Mouse (Mus musculus) forebrain, embryonic 14.5 days (tissue): ENCODE measurements around the gene Vav3. TPM values are rescaled to one million over a fixed set of nuclear protein-coding genes. Genes with fewer than 3 reads are reported as not detected.
A peak's percentile ranks its signal among the peaks of the same experiment; 100 is the strongest.

Experiments used
- ATAC-seq: fragments of 200-750 bp; cut with Nextera tagmentation; 2 replicates; pipeline ENCODE4 v1.8.0; 2017; ENCODE audit warnings: mild to moderate bottlenecking, moderate library complexity
- DNase-seq: peaks from one replicate; pipeline ENCODE4 v3.0.0-alpha.2; 2015; ENCODE audit warnings: low spot score
- H3K27ac ChIP-seq: fragments of 300-500 bp; sonication (generic); 2 replicates; pipeline ENCODE4 v1.5.1; 2014; ENCODE audit warnings: low read depth, mild to moderate bottlenecking, control low read depth, low read length, moderate library complexity
- H3K27me3 ChIP-seq: fragments of 300-500 bp; sonication (generic); replicated peaks from 2 replicates; pipeline ENCODE4 v1.6.1; 2014; ENCODE audit warnings: low read length, control low read depth, mixed read lengths; ENCODE audit not compliant: control insufficient read depth, insufficient read depth
- H3K36me3 ChIP-seq: fragments of 300-500 bp; sonication (generic); 2 replicates; pipeline ENCODE4 v1.6.1; 2014; ENCODE audit warnings: low read length, control low read depth; ENCODE audit not compliant: control insufficient read depth, insufficient read depth
- H3K4me1 ChIP-seq: fragments of 300-500 bp; sonication (generic); 2 replicates; pipeline ENCODE4 v1.6.1; 2014; ENCODE audit warnings: antibody characterized with exemption, low read length, control low read depth; ENCODE audit not compliant: control insufficient read depth, insufficient read depth
- H3K4me2 ChIP-seq: fragments of 300-500 bp; sonication (generic); 2 replicates; pipeline ENCODE4 v1.6.1; 2014; ENCODE audit warnings: mild to moderate bottlenecking, control low read depth, low read length
- H3K4me3 ChIP-seq: fragments of 300-500 bp; sonication (generic); 2 replicates; pipeline ENCODE4 v1.5.1; 2014; ENCODE audit warnings: low read depth, low read length, control low read depth
- H3K9ac ChIP-seq: fragments of 300-500 bp; sonication (generic); 2 replicates; pipeline ENCODE4 v1.6.1; 2014; ENCODE audit warnings: mild to moderate bottlenecking, low read length, control low read depth, moderate library complexity
- H3K9me3 ChIP-seq: fragments of 300-500 bp; sonication (generic); replicated peaks from 2 replicates; pipeline ENCODE4 v1.6.1; 2016; ENCODE audit warnings: low read length, control low read depth, mixed read lengths; ENCODE audit not compliant: control insufficient read depth
- WGBS: fragments of 180-500 bp; shearing (Covaris S2); extraction: QIAGEN DNeasy Blood & Tissue Kit; methylation state at CpG from one replicate; pipeline ENCODE4 v1.1.7; 2014; 5-methylcytosine and 5-hydroxymethylcytosine counted together
- polyA plus RNA-seq: library from polyadenylated mRNA; unstranded; fragments of >200 nt; fragmentation: Nextera tagmentation; extraction: Ambion mirVana; gene quantifications from 2 replicates; pipeline ENCODE4 v1.2.1, GENCODE M21; 2014

Vav3 gene
- polyA plus RNA-seq, 1 experiment from 2014 or later: 7.5 TPM

DNA sequence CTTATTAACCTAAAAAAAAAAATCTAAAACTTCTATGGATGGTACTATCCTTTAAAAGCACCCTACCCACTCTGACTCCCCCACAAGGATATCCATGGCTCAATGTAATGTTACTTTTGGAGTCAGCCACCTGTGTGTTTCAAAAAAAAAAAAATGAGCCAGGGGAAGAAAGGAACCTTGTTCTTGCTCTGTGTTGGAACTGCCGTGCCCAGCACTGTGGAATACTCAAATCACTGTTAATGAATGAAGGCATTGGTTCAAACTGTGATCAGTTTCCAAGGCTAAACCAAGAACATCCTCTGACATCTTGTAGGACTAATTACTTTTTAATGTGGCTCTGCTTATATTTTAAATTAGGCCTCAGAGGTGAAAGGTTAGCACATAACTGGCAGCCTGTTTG, 282.4 kb downstream of the Vav3 start:
- Histone ChIP-seq H3K9ac (no peak overlapping the region), H3K9me3 (no peaks in the 10 kb centered on the region), H3K36me3 (no peaks in the 10 kb centered on the region), H3K4me1 (no peaks in the 10 kb centered on the region), H3K27me3 (no peaks in the 10 kb centered on the region), H3K27ac (no peak overlapping the region), H3K4me2 (no peak overlapping the region), H3K4me3 (no peak overlapping the region)
- WGBS: 41% methylated on average over 1 of the region's 1 CpGs
- no peak for ATAC-seq
- DNase-seq: no peak

DNA sequence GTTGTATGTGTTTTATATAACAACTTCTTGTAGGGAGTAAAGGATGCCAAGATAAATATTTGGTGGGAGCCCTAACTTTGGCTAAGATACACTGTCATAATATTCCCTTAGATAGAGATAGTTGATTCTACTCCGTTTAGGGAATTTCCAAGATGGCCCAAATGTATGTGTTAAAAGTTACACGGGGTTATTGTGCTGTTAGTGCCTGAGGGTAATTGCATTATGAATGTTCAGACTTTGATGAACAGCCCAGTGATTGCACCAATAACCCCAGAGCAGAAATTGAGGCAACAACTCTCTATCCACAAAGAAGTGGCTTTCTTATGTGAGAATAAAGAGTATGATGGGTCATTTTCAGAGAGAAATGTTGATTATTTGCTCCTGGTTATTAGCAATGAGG, 283.3 kb downstream of the Vav3 start:
- no peak for ATAC-seq
- H3K27ac ChIP-seq: no peak overlapping the region
- no peak for DNase-seq
- no peak overlapping the region for H3K4me3 ChIP-seq
- H3K4me2 ChIP-seq: no peak overlapping the region
- H3K4me1 ChIP-seq: no peaks in the 10 kb centered on the region
- no peak overlapping the region for H3K9ac ChIP-seq
- H3K36me3 ChIP-seq: no peaks in the 10 kb centered on the region
- H3K9me3 ChIP-seq: no peaks in the 10 kb centered on the region
- WGBS: 87% methylated on average over 2 of the region's 2 CpGs
- H3K27me3 ChIP-seq: no peaks in the 10 kb centered on the region

DNA sequence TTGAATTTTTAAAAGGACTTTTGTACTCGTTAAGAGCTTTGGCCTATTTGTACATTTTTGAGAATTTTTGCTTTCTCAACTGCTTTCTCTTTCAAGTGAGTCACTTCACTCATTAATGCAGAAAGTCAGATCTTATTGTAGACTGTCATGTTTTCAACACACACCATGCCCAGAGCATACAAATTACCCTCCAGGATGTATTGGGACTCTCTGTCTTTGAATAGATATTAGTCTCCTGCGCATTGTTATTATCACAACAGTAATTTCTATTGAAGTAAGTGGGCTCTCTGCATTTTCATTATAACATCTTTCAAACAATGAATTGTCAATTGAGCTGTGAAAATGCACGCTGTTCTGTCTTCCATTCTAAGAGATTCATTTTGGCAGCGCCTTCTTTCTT, 295.6 kb downstream of the Vav3 start:
- Histone ChIP-seq H3K4me1 (peaks cover 10% of the 10 kb centered on the region; the same call in 1 of the 2 replicates), H3K9ac (no peak overlapping the region), H3K36me3 (no peaks in the 10 kb centered on the region), H3K9me3 (no peaks in the 10 kb centered on the region), H3K27ac (no peak overlapping the region), H3K4me2 (no peak overlapping the region), H3K27me3 (no peaks in the 10 kb centered on the region), H3K4me3 (no peak overlapping the region)
- ATAC-seq (peak; percentile 26; the same call in 1 of the 2 replicates), DNase-seq (no peak)
- WGBS: 38% methylated on average over 4 of the region's 4 CpGs

DNA sequence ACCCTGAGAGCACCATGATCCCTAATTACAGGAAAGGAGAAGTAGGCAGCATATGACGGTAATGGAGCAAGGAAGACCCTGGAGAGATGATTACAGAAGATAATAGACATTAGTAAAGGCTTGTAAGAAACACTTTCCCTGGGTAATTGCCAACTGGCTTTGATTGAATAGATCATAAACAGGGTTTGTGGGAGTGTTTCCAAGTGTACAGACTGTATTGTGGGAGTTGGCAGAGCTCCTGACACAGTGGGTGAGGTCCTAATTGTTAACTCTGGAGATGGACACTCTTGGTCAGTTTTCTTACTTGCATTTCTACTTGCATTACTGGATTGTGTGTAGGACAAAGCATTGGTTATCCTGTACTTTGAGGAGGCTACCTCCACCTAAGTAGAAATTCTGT, 298.9 kb downstream of the Vav3 start:
- ATAC-seq: no peak; the same call in 1 of the 2 replicates
- no peak overlapping the region for H3K27ac ChIP-seq
- WGBS: 25% methylated on average over 1 of the region's 1 CpGs
- H3K27me3 ChIP-seq: no peaks in the 10 kb centered on the region
- H3K4me3 ChIP-seq: no peak overlapping the region
- no peaks in the 10 kb centered on the region for H3K36me3 ChIP-seq
- no peak overlapping the region for H3K9ac ChIP-seq
- H3K4me1 ChIP-seq: peaks cover 10% of the 10 kb centered on the region; the same call in 1 of the 2 replicates
- DNase-seq: peak; percentile 68
- no peaks in the 10 kb centered on the region for H3K9me3 ChIP-seq
- H3K4me2 ChIP-seq: no peak overlapping the region

- Histone ChIP-seq H3K4me2 (no peak overlapping the region), H3K4me3 (no peak overlapping the region), H3K27ac (no peak overlapping the region), H3K27me3 (no peaks in the 10 kb centered on the region), H3K9me3 (no peaks in the 10 kb centered on the region), H3K36me3 (no peaks in the 10 kb centered on the region), H3K9ac (no peak overlapping the region), H3K4me1 (peaks cover 10% of the 10 kb centered on the region; the same call in 1 of the 2 replicates)
- ATAC-seq (no peak), DNase-seq (no peak)
- WGBS: 78% methylated on average over 4 of the region's 4 CpGs
Observed at GRCm38 (mm10) chr3:109640796-109641195, 300.3 kb downstream of the Vav3 start.

DNA sequence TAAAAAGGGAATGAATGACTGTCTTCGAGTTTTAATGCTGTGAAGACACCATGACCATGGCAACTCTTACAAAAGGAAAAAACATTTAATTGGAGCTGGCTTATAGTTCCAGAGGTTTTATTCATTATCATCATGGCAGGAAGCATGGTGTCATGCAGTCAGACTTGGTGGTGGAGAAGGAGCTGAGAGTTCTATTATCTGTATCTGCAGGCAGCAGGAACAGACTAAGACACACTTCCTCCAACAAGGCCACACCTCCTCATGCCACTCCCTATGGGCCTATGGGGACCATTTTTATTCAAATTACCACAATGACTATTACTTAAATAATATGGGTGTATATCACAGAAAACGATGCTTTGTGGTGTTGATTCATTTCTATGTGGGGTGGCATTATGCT, 307.8 kb downstream of the Vav3 start:
- Histone ChIP-seq H3K27ac (no peak overlapping the region), H3K4me2 (no peak overlapping the region), H3K36me3 (no peaks in the 10 kb centered on the region), H3K9ac (no peak overlapping the region), H3K4me3 (no peak overlapping the region), H3K9me3 (no peaks in the 10 kb centered on the region), H3K27me3 (no peaks in the 10 kb centered on the region), H3K4me1 (no peaks in the 10 kb centered on the region)
- DNase-seq (no peak), ATAC-seq (no peak)
- 89% methylated on average over 2 of the region's 2 CpGs for WGBS

DNA sequence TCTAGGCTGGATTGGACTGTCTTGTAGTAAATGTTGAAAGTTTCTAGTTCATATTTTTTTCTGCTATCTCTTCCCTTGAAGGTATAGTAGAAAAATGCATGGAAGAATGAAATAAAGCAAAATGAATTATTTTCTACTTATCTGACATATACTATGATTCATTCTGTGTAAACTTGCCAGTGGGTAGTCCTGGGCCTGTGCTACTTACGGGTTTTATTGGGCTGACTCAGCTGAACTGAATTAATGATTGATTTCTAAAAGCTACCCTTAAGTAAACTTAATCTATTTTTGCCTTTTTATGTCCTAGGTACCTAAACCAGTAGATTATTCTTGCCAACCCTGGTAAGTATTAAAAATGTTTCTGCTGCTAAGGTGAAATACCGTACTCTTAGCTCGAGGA, 311.0 kb downstream of the Vav3 start:
- H3K27me3 ChIP-seq: no peaks in the 10 kb centered on the region
- ATAC-seq: no peak

GRCm38 (mm10) chr3:109652860-109653631, 312.6 kb downstream of the Vav3 start:
- Histone ChIP-seq H3K4me1 (no peaks in the 10 kb centered on the region), H3K36me3 (no peaks in the 10 kb centered on the region), H3K9me3 (no peaks in the 10 kb centered on the region), H3K27me3 (no peaks in the 10 kb centered on the region), H3K4me2 (no peak overlapping the region), H3K9ac (no peak overlapping the region), H3K4me3 (no peak overlapping the region), H3K27ac (no peak overlapping the region)
- no peak for DNase-seq
- no peak for ATAC-seq
- WGBS: 77% methylated on average over 12 of the region's 12 CpGs

More for the DNA sequence above, 311.0 kb downstream of the Vav3 start:
- Histone ChIP-seq H3K9ac (no peak overlapping the region), H3K27ac (no peak overlapping the region), H3K36me3 (no peaks in the 10 kb centered on the region), H3K4me2 (no peak overlapping the region), H3K4me1 (no peaks in the 10 kb centered on the region), H3K9me3 (no peaks in the 10 kb centered on the region), H3K4me3 (no peak overlapping the region)
- 92% methylated on average over 3 of the region's 3 CpGs for WGBS
- DNase-seq: no peak

GRCm38 (mm10) chr3:109654386-109654785, 313.9 kb downstream of the Vav3 start:
- ATAC-seq: no peak
- no peak overlapping the region for H3K27ac ChIP-seq
- no peaks in the 10 kb centered on the region for H3K4me1 ChIP-seq
- H3K9ac ChIP-seq: no peak overlapping the region
- no peaks in the 10 kb centered on the region for H3K9me3 ChIP-seq
- WGBS: 92% methylated on average over 4 of the region's 4 CpGs
- H3K4me3 ChIP-seq: no peak overlapping the region
- H3K4me2 ChIP-seq: no peak overlapping the region
- no peaks in the 10 kb centered on the region for H3K27me3 ChIP-seq
- H3K36me3 ChIP-seq: no peaks in the 10 kb centered on the region
- DNase-seq: peak; percentile 16
